Mouse (Mus musculus): ENCODE results near the gene Reep3. TPM values are rescaled to one million over a fixed set of nuclear protein-coding genes. Genes with fewer than 3 reads are reported as not detected.

The Reep3 gene
- total and polyA plus RNA-seq, 3 experiments = 21.8 to 23.3 (median 23.2) TPM

DNA sequence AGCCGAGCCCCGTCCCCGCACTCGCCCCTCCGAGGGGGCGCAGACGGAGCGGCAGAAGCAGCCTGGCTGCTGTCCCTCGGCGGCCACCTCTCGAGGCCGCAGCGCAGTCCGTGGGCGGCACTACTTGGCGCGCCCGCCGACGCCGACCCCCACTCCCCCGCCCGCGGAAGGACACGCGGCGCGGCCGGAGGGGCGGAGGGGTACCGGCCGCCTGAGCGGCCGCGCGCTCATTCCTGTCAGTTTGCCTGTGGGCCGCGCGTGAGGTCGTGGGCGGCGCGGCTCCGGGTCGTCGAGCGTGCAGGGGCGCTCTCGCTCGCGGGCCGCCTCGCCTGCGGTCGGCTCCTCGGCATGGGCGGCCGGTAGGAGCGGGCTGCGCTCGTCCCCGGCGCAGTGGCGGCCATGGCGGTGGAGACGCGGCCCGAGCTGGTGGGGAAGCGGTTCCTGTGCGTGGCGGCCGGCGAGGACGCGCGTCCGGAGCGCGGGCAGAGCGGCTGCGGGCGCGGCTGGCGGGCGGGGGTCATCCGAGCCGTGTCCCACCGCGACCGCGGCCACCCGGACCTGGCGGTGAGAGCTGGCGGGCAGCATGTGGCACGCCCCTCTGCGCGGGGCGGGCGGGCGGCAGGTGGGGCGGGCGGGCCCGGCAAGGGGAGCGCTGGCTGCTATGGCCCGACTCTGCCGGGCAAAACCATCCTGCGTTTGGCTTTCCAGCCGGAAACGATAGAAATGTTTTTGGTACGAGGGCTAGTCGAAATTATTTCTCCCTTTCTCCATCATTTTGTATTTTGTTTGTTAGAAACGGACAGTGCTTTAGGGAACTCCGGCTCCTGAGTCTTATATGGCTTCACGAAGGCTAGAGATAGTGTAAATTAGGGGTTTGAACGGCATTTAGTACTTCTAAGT is 30.4 kb upstream of the Reep3 start:
- TF ChIP-seq MAZ (IDR thresholded peaks at IDR 0.05; ENCODE audit: low read depth, low read length) (no peak), ZMIZ1 (IDR thresholded peaks at IDR 0.05; ENCODE audit: low read depth, low read length) (no peak), GABPA (IDR thresholded peaks at IDR 0.05; ENCODE audit: insufficient replicate concordance, low read depth, low read length) (no peak), RCOR1 (conservative IDR thresholded peaks at IDR 0.05; ENCODE audit: low read depth, low read length) (no peak), BHLHE40 (IDR thresholded peaks at IDR 0.05; ENCODE audit: low read depth, low read length) (no peak), USF1 (IDR thresholded peaks at IDR 0.05; ENCODE audit: low read depth, low read length) (no peak), MYC (IDR thresholded peaks at IDR 0.05; ENCODE audit: low read depth, low read length) (no peak), POLR2AphosphoS2 (IDR thresholded peaks at IDR 0.05; ENCODE audit: low read depth, low read length) (no peak), USF2 (conservative IDR thresholded peaks at IDR 0.05; ENCODE audit: low read depth, low read length) (no peak), NELFE (IDR thresholded peaks at IDR 0.05; ENCODE audit: low read depth, low read length) (no peak), RAD21 (IDR thresholded peaks at IDR 0.05; ENCODE audit: low read depth, low read length) (no peak), NRF1 (IDR thresholded peaks at IDR 0.05; ENCODE audit: low read depth, low read length) (no peak), ELF1 (IDR thresholded peaks at IDR 0.05; ENCODE audit: low read depth, low read length) (no peak), E2F4 (IDR thresholded peaks at IDR 0.05; ENCODE audit: insufficient replicate concordance, low read depth, low read length) (no peak), ETS1 (conservative IDR thresholded peaks at IDR 0.05; ENCODE audit: low read depth, low read length) (no peak), MAX (IDR thresholded peaks at IDR 0.05; ENCODE audit: low read length) (no peak), ZC3H11A (IDR thresholded peaks at IDR 0.05; ENCODE audit: low read depth, low read length) (no peak), UBTF (IDR thresholded peaks at IDR 0.05; ENCODE audit: low read depth, low read length) (no peak)
- H3K79me2 ChIP-seq (replicated peaks; ENCODE audit: control insufficient read depth, extremely low read depth, insufficient read depth, poor library complexity, severe bottlenecking) = peaks cover 82% of the 10 kb centered on the region
- no peak overlapping the region for H3K4me2 ChIP-seq (ENCODE audit: insufficient read depth, low read depth, poor library complexity, severe bottlenecking)
- DNase-seq (ENCODE audit: extremely low read depth) = no peak
- no peak overlapping the region for H3K9ac ChIP-seq (ENCODE audit: insufficient read depth, low read depth)
- no peaks in the 10 kb centered on the region for H3K27me3 ChIP-seq (replicated peaks)
- H3K36me3 ChIP-seq (replicated peaks in 1 of 2; ENCODE audit: control insufficient read depth in 1 of 2, insufficient read depth in 1 of 2, low read length in 1 of 2) = peaks cover 5 to 31% of the 10 kb centered on the region in 2 experiments
- H3K9me3 ChIP-seq (replicated peaks; ENCODE audit: low read length) = peaks cover 17% of the 10 kb centered on the region
- in situ Hi-C loops (cut with MboI; ENCODE audit: low pct_ligation_motif_present, low pct_unique_long_range_greater_than_20kb, low sequenced_read_pairs) = no loop called here
- peaks cover 9 to 30% of the 10 kb centered on the region in 2 experiments for H3K4me1 ChIP-seq (ENCODE audit: control insufficient read depth in 1 of 2, insufficient read depth in 2 of 2)
- H3K4me3 ChIP-seq (replicated peaks in 1 of 3; ENCODE audit: low read depth in 2 of 3, low read length in 2 of 3, poor library complexity in 1 of 3) = no peak overlapping the region
- H3K27ac ChIP-seq (ENCODE audit: insufficient read depth, low read depth) = no peak overlapping the region
- dilution Hi-C loops (cut with MboI; ENCODE audit: extremely low pct_ligation_motif_present, extremely low pct_unique_long_range_greater_than_20kb, low sequenced_read_pairs) = no loop called here

All from CH12.LX (cell line).